Mouse (Mus musculus) stomach, embryonic 15.5 days (tissue): ENCODE data around the gene Tmem52. TPM values are rescaled to one million over a fixed set of nuclear protein-coding genes. Genes with fewer than 3 reads are reported as not detected.
"Not testable (repeated sequence)": the region's sequence is repeated elsewhere in the genome, so short reads cannot be mapped to it uniquely, and the experiment has no call there.

Source experiments
- ATAC-seq: fragments of 200-750 bp; cut with Nextera tagmentation; 2 replicates; pipeline ENCODE4 v1.8.0; 2017; ENCODE audit warnings: low read depth, moderate number of reproducible peaks, moderate TSS enrichment; ENCODE audit not compliant: insufficient read depth, low FRiP score
- H3K27ac ChIP-seq: fragments of 300-500 bp; sonication (generic); 2 replicates; pipeline ENCODE4 v1.5.1; 2015; ENCODE audit warnings: mild to moderate bottlenecking, inconsistent platforms
- H3K27me3 ChIP-seq: fragments of 300-500 bp; sonication (generic); replicated peaks from 2 replicates; pipeline ENCODE4 v1.6.1; 2015; ENCODE audit warnings: inconsistent platforms
- H3K36me3 ChIP-seq: fragments of 300-500 bp; sonication (generic); 2 replicates; pipeline ENCODE4 v1.6.1; 2015; ENCODE audit warnings: inconsistent platforms
- H3K4me1 ChIP-seq: fragments of 300-500 bp; sonication (generic); 2 replicates; pipeline ENCODE4 v1.6.1; 2015; ENCODE audit warnings: inconsistent platforms
- H3K4me2 ChIP-seq: fragments of 300-500 bp; sonication (generic); 2 replicates; pipeline ENCODE4 v1.6.1; 2015; ENCODE audit warnings: mild to moderate bottlenecking, inconsistent platforms
- H3K4me3 ChIP-seq: fragments of 300-500 bp; sonication (generic); replicated peaks from 2 replicates; pipeline ENCODE4 v1.5.1; 2015; ENCODE audit warnings: inconsistent platforms
- H3K9ac ChIP-seq: fragments of 300-500 bp; sonication (generic); 2 replicates; pipeline ENCODE4 v1.6.1; 2015; ENCODE audit warnings: inconsistent platforms
- H3K9me3 ChIP-seq: fragments of 300-500 bp; sonication (generic); 2 replicates; pipeline ENCODE4 v1.6.1; 2016; ENCODE audit warnings: inconsistent platforms
- WGBS: fragments of 180-500 bp; shearing (Covaris S2); methylation state at CpG from one replicate; pipeline ENCODE4 v1.1.7; 2015; 5-methylcytosine and 5-hydroxymethylcytosine counted together
- polyA plus RNA-seq: library from polyadenylated mRNA; unstranded; fragments of >200 nt; fragmentation: Nextera tagmentation; extraction: Ambion mirVana; gene quantifications from 2 replicates; pipeline ENCODE4 v1.2.1, GENCODE M21; 2015

Gene Tmem52
- polyA plus RNA-seq, 1 experiment from 2014 or later, result 0.28 TPM

DNA sequence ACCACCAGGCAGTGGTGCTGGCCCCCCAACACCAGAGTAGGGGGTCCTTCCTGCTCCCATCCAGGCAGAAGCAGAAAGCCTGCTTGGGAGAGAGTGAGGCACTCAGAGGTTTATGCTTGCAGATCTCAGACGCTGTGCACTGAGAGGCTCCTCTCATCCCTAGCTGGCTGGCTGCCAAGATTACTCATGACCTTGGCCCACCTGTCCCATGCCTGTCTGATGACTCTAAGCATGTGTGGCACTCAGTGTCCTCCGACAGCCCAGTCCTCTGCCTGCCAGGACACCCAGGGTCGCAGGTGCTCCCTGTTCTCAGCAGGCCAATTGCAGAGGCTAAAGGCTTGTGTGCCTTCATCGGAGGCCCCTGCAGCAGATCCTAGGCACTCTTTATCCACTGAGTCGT lies 4.4 kb downstream of the Tmem52 start:
- WGBS, result 40% methylated on average over 5 of the region's 5 CpGs
- ATAC-seq, result no peak
- H3K4me3 ChIP-seq, result no peak overlapping the region
- no peak overlapping the region for H3K27ac ChIP-seq
- no peak overlapping the region for H3K9ac ChIP-seq
- H3K4me2 ChIP-seq, result no peak overlapping the region
- peaks cover 3% of the 10 kb centered on the region; the same call in 1 of the 2 replicates for H3K27me3 ChIP-seq
- no peaks in the 10 kb centered on the region for H3K36me3 ChIP-seq
- no peaks in the 10 kb centered on the region for H3K9me3 ChIP-seq
- peaks cover 8% of the 10 kb centered on the region; the same call in 1 of the 2 replicates for H3K4me1 ChIP-seq

- 52% methylated on average over 2 of the region's 2 CpGs for WGBS
- not testable (repeated sequence) for ATAC-seq, H3K27me3 ChIP-seq, H3K4me3 ChIP-seq, H3K4me2 ChIP-seq, H3K9ac ChIP-seq, H3K9me3 ChIP-seq, H3K27ac ChIP-seq, H3K4me1 ChIP-seq, H3K36me3 ChIP-seq
Measured at GRCm38 (mm10) chr4:155473796-155474195, 4.9 kb downstream of the Tmem52 start.

GRCm38 (mm10) chr4:155481381-155482124 lies 12.6 kb downstream of the Tmem52 start:
- no peaks in the 10 kb centered on the region for H3K9me3 ChIP-seq
- H3K4me3 ChIP-seq, result peak overlapping the region; percentile 29
- H3K9ac ChIP-seq, result 0 out of 2 replicates have a peak overlapping the region, but pooled peaks have one; percentile 4
- H3K27ac ChIP-seq, result peak overlapping the region; percentile 67; the same call in 1 of the 2 replicates
- WGBS, result 15% methylated on average over 28 of the region's 28 CpGs
- H3K4me2 ChIP-seq, result peak overlapping the region; percentile 58
- 0 out of 2 replicates have a peak, but pooled peaks have one; percentile 45 for ATAC-seq
- H3K4me1 ChIP-seq, result peaks cover 7% of the 10 kb centered on the region
- H3K36me3 ChIP-seq, result no peaks in the 10 kb centered on the region
- no peaks in the 10 kb centered on the region for H3K27me3 ChIP-seq

- H3K4me2 ChIP-seq, result peak overlapping the region; percentile 58
- no peaks in the 10 kb centered on the region for H3K9me3 ChIP-seq
- H3K27ac ChIP-seq, result peak overlapping the region; percentile 67; the same call in 1 of the 2 replicates
- peaks cover 11% of the 10 kb centered on the region for H3K4me1 ChIP-seq
- ATAC-seq, result no peak
- peak overlapping the region; percentile 29; the same call in 1 of the 2 replicates for H3K4me3 ChIP-seq
- H3K36me3 ChIP-seq, result no peaks in the 10 kb centered on the region
- WGBS, result 89% methylated on average over 6 of the region's 6 CpGs
- H3K9ac ChIP-seq, result 0 out of 2 replicates have a peak overlapping the region, but pooled peaks have one; percentile 4
- no peaks in the 10 kb centered on the region for H3K27me3 ChIP-seq
Measured at GRCm38 (mm10) chr4:155482125-155482480, 13.2 kb downstream of the Tmem52 start.

- Histone ChIP-seq H3K4me3 (no peak overlapping the region), H3K27ac (no peak overlapping the region), H3K27me3 (no peaks in the 10 kb centered on the region), H3K4me2 (no peak overlapping the region), H3K4me1 (peaks cover 20% of the 10 kb centered on the region), H3K36me3 (no peaks in the 10 kb centered on the region), H3K9me3 (no peaks in the 10 kb centered on the region), H3K9ac (no peak overlapping the region)
- WGBS, result 77% methylated on average over 8 of the region's 8 CpGs
- ATAC-seq, result no peak
Measured at GRCm38 (mm10) chr4:155482733-155483540, 14.0 kb downstream of the Tmem52 start.

GRCm38 (mm10) chr4:155485521-155485920 lies 16.6 kb downstream of the Tmem52 start:
- WGBS, result 78% methylated on average over 3 of the region's 3 CpGs
- no peak overlapping the region for H3K9ac ChIP-seq
- H3K4me2 ChIP-seq, result no peak overlapping the region
- peak overlapping the region; percentile 6; the same call in 1 of the 2 replicates for H3K27ac ChIP-seq
- no peaks in the 10 kb centered on the region for H3K36me3 ChIP-seq
- no peaks in the 10 kb centered on the region for H3K9me3 ChIP-seq
- no peak for ATAC-seq
- H3K4me3 ChIP-seq, result no peak overlapping the region
- peaks cover 44% of the 10 kb centered on the region for H3K4me1 ChIP-seq
- H3K27me3 ChIP-seq, result no peaks in the 10 kb centered on the region

DNA sequence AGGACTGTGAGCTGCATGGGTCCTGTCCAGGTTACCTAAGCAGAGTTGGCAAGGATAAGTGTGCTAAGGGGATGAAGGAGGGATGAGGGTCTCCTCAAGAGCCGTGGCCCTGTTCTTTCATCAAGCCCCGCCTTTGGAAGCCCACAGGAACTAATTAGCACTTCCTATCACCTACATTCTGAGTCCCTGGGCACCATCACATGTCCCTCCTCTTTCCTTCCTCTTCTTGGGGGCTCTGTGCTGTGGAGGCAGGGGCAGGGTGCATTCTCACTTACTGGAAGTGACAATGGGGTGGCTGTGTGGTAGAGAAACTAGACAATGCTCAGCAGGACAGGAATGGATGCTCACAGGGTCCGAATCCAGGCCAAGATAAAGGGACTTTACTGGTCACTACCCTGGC lies 18.8 kb downstream of the Tmem52 start:
- Histone ChIP-seq H3K9ac (no peak overlapping the region), H3K27ac (peak overlapping the region; percentile 94), H3K9me3 (no peaks in the 10 kb centered on the region), H3K4me2 (peak overlapping the region; percentile 29; the same call in 1 of the 2 replicates), H3K36me3 (no peaks in the 10 kb centered on the region), H3K27me3 (no peaks in the 10 kb centered on the region), H3K4me1 (peaks cover 39% of the 10 kb centered on the region), H3K4me3 (no peak overlapping the region)
- 43% methylated on average over 3 of the region's 3 CpGs for WGBS
- ATAC-seq, result no peak

GRCm38 (mm10) chr4:155488232-155489025 lies 19.5 kb downstream of the Tmem52 start:
- H3K9me3 ChIP-seq, result no peaks in the 10 kb centered on the region
- H3K27ac ChIP-seq, result peak overlapping the region; percentile 94
- peak; percentile 85 for ATAC-seq
- no peaks in the 10 kb centered on the region for H3K36me3 ChIP-seq
- H3K9ac ChIP-seq, result no peak overlapping the region; the same call in 1 of the 2 replicates
- 47% methylated on average over 8 of the region's 8 CpGs for WGBS
- no peaks in the 10 kb centered on the region for H3K27me3 ChIP-seq
- peaks cover 42% of the 10 kb centered on the region for H3K4me1 ChIP-seq
- H3K4me2 ChIP-seq, result peak overlapping the region; percentile 29
- H3K4me3 ChIP-seq, result no peak overlapping the region

GRCm38 (mm10) chr4:155489101-155489970 lies 20.4 kb downstream of the Tmem52 start:
- H3K27me3 ChIP-seq, result no peaks in the 10 kb centered on the region
- H3K4me3 ChIP-seq, result no peak overlapping the region
- H3K9me3 ChIP-seq, result no peaks in the 10 kb centered on the region
- peak overlapping the region; percentile 94 for H3K27ac ChIP-seq
- no peak for ATAC-seq
- H3K9ac ChIP-seq, result no peak overlapping the region
- peaks cover 49% of the 10 kb centered on the region for H3K4me1 ChIP-seq
- H3K4me2 ChIP-seq, result 0 out of 2 replicates have a peak overlapping the region, but pooled peaks have one; percentile 29
- H3K36me3 ChIP-seq, result no peaks in the 10 kb centered on the region
- 74% methylated on average over 9 of the region's 9 CpGs for WGBS

- 28% methylated on average over 5 of the region's 5 CpGs for WGBS
- no peaks in the 10 kb centered on the region for H3K9me3 ChIP-seq
- peak overlapping the region; percentile 95 for H3K4me3 ChIP-seq
- no peak for ATAC-seq
- H3K9ac ChIP-seq, result peak overlapping the region; percentile 99; the same call in 1 of the 2 replicates
- peak overlapping the region; percentile 87 for H3K27ac ChIP-seq
- peak overlapping the region; percentile 80 for H3K4me2 ChIP-seq
- H3K36me3 ChIP-seq, result no peaks in the 10 kb centered on the region
- H3K4me1 ChIP-seq, result peaks cover 56% of the 10 kb centered on the region
- no peaks in the 10 kb centered on the region for H3K27me3 ChIP-seq
Measured at GRCm38 (mm10) chr4:155490456-155490855, 21.5 kb downstream of the Tmem52 start.
